Mouse (Mus musculus) kidney, adult 8-10 months (tissue): ENCODE measurements at regions not wholly inside any gene's neighbourhood (a gene's known extent, or its start where the extent isn't known, plus 50 kb on each side); places are given as distances from the start of the nearest gene placed in this dataset.

Experiments
- DNase-seq, 2 experiments: peaks; one replicate each; pipeline ENCODE4 v3.0.0; 2022

DNA sequence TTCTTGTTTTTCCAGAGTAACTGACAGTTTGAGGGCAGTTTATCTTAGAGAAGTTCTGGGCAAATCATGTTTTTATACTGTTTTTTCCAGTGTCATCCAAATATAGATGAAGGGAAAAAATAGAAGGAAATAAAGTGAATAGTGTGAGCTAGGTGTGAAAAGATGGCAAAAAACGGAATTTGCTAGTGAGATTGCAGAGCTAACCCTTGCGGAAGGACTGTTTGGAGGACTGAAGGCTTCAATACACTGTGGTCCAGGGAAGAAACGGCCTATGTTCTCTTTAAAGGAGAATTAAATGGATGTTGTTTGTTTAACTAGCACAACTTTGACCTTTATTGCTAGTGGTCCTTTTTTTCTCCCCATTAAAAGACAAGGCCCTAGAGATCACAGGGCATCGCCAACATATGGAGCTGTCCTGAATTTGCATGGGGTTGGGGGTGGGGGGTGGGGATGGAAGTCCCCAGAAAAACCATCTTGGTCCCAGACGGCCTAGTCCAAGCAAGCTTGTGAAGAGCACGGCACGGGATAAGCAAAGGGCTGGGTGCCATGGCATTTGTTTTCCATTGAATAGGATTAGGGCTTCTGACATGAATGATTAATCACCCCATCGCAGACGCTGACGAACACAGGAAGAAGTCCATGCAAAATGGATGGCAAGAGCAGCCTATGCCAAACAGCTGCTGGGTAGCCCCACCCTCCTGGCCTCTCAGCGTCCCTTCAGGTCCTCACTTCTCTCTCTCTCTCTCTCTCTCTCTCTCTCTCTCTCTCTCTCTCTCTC lies 480.0 kb downstream of the Nuf2 start:
- peak; percentile 20 to 27 for DNase-seq

DNA sequence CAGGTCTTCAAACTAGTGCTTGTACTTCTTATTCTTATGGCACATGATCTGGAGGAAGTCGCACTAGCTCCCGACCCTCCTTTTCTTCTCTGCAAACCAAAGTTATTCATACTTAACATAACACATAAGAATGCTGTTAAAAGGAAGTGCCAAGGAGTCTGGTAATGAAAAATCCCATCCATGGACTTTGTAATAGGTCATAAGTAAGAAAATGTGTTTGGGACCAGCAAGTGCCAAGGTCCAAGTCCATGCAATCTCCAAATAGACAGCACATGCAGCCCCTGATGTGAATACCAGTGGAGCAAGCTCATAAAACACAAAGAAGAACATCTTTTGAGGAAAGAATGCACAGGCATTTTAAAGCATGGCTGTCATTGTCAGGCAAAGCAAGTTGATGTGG lies 481.4 kb downstream of the Nuf2 start:
- DNase-seq, result peak; percentile 42 to 57

GRCm38 (mm10) chr1:169046791-169047525 lies 484.3 kb downstream of the Nuf2 start:
- no peak for DNase-seq

DNA sequence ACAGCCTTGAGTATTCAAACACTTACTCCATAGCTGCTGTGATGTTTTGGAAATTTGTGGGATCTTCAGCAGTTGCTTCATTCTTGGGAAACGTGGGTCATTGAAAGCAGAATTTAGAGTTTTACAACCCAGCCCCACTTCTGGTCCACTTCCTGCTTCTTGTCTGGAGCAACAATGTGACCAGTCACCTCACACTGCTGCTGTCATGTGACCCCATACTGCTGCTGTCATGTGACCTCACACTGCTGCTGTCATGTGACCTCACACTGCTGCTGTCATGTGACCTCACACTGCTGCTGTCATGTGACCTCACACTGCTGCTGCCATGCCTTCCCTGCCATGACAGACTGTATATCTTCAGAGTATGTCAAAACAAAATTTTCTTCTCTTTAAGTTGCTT lies 497.7 kb downstream of the Nuf2 start:
- no peak for DNase-seq

DNA sequence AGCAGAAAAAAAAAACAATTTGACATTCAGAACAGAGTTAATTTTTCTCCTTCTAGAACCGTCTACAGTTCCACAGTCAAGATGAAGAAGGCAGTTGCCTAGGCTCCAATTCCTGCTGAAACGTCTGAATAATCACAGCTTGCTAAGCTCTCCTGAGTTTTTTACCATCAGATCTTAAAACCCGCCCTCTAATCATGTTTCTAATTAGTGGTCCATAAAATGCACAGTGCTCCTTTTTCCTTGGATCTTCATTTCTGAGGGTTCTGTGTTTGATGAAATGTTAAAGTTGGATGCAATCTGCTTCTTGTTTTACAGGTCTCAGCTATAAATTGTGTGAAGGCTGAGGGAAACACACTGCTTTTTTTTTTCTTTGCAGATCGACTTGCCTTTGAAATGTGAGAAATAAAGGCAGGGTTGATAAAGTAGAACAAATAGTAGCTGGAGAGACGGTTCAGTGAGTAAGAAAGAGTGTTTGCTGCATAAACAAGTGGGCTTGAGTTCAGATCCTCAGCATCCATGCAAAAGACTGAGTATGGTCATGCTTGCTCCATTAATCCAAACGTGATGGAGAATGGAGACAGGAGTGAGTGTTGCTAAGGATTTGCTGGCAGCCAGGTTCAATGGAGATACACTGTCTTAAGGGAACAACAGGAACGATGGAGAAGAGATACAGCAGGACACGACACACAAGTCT lies 499.3 kb downstream of the Nuf2 start:
- no peak for DNase-seq

GRCm38 (mm10) chr1:169027706-169028105 lies 503.6 kb downstream of the Nuf2 start:
- no peak for DNase-seq

- DNase-seq, result no peak
Observed at GRCm38 (mm10) chr1:169027241-169027640, 504.0 kb downstream of the Nuf2 start.

GRCm38 (mm10) chr1:169024531-169024930 lies 506.7 kb downstream of the Nuf2 start:
- no peak for DNase-seq

GRCm38 (mm10) chr1:168991506-168992244 lies 539.6 kb downstream of the Nuf2 start:
- no peak for DNase-seq

DNA sequence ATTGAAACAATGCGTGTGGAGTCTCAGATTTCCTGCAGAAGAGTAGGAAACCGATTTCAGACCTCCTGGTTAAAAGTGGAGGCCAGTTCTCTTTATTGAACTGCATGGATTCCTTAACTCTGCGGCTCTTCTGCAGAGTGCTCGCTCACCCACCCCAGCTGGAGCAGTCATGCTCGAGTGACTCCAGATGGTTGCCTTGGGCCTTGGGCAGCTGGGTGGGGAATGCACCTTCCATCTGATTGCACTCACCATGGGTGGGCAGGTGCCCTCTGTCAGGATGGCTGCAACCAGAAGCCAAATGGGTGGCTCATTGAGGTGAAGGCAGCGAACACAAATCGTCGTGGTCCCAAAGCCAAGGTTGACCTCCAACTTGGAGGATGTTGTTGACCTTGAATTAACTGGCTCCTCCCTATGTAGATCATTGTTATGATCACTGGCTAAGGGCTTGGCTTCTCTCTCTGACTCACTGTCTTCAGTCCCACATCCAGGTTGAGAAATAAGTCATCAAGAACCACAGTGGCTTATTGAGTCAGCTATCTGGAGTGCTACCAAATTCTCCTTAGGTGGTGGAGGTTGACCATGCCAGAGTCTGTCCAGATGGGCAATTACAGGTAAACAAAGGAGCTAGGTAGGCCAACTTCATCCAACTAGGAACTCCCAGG lies 543.1 kb upstream of the Pbx1 start:
- no peak for DNase-seq

DNA sequence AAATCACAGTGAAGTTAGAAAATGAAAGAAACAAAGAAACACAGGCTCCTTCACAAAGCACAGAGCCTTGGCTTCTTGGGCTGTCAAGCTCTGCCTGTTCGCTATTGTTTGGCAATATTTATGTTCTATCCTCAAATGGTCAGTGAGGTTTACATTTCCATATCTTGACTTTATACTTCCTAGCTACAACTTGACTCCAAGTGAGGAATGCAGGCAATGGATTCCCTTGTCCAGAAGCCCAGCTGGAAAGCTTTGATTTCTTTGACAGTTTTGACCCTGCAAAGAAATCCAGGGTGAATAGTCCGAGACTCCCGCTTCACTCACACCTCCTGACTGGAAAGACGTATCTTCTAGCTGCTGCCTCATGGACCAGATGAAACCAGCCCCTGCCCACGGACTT lies 537.3 kb upstream of the Pbx1 start:
- no peak for DNase-seq

- no peak for DNase-seq
Observed at GRCm38 (mm10) chr1:168967334-168967733, 535.3 kb upstream of the Pbx1 start.

- DNase-seq, result no peak
Observed at GRCm38 (mm10) chr1:168964467-168964904, 532.4 kb upstream of the Pbx1 start.

DNA sequence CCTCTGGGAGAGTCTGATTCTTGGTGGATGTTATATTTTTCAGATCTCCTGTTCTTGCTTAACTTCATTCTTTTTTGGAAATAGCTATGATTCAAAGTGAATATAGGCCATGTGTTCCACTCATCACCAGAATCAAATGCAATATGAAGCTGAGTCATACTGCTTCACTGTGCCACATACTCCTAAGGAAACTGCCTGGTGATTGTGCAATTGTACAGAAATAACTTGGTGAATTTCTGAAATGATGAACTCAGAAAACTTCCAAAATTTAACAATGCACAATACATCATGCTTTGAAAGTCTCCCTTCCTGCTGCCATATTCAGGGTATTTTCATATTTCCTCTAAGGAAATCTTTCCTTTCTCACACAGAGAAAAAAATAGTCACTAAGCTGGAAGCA lies 518.9 kb upstream of the Pbx1 start:
- peak in 1 of 2 experiments; percentile 24 for DNase-seq

DNA sequence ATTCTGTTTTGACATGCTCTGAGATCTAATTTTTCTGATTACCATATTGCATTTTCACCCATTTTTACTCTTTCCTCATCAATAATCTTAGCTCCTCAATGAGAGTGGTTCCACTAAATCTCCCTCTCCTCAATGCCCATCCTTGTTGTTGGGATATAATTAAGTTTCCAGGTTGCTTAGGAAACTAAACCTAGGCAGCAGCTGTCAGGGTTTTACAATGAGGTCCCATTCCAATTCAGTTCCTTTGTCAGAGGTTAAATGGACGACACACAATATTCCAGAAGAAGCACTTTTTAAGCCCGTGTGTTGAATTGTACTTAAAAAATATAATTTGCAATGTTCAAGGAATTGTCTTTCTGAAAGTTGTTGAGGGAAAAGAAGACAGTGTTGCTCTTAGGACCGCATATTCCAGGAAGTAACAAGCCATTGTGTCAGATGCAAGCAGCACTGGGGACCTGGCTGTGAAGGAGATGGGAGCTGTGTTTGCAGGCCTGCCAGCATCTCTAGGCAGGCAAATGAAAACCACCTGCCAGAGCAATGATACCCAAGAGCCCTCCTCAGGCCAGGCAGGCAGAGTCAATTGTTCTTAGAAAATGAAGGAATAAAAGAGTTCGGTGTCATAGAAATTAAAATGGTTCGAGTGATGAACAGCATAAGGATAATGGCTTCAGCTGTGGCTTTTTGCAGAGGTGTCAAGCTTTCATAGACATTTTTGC lies 492.2 kb upstream of the Pbx1 start:
- DNase-seq, result no peak

GRCm38 (mm10) chr1:168918331-168919076 lies 486.4 kb upstream of the Pbx1 start:
- DNase-seq, result no peak

DNA sequence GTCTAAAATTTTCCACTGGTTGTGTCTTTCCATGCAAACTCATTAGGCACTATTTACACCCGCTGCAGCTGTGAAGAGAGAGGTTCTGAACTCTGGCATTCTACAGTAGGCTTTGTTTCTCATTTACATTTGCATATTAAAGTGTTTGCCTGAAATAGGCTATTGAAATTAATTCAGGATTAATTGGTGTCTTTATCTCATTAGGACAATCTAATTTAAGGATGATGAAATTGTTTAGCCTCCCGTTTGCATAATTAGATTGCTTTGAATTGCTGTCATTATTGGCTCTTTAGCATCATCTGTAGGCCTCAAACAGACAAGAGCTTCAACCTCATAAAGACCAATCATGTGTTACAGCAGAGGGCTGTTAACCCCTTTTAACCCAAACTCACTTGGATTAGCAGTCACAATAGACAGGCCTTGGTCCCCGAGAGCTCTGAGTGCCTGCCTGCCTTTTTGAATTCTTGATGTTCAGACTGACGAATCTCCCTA lies 476.7 kb upstream of the Pbx1 start:
- no peak for DNase-seq

DNA sequence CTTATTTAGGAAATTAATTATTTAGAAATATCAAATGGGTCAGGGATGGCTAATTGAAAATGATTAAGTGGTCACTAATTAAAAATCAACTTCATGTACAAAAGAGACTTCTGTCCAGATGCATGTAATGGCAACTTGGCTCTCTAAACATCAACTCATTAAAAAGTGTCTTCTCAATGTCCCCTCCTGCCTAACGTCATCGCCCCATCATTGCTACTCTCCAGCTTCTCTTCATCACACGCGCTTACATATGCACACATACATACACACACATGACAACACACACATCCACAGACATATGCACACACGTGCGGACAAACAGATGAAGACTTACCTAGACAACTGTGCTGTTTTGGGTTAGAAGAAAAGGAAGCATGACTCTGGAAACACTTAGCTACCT lies 476.1 kb upstream of the Pbx1 start:
- DNase-seq, result no peak

DNA sequence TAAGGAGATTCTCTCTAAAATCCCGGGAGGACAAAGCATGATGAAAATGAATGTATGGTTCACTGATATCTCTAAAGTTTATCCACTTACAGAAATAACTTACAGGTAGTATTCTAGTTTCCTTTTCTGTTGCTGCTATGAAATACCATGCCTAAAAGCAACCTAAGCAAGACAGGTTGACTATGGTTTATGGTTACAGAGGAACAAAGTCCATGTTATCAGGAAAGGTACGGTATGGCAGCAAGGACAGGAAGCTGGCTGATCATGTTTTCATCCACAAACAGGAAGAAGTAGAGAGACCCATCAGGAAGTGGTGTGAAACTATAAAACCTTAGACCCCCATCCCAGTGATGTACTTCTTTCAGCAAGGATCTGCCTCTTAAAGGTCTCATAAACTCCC lies 466.4 kb upstream of the Pbx1 start:
- no peak for DNase-seq

DNA sequence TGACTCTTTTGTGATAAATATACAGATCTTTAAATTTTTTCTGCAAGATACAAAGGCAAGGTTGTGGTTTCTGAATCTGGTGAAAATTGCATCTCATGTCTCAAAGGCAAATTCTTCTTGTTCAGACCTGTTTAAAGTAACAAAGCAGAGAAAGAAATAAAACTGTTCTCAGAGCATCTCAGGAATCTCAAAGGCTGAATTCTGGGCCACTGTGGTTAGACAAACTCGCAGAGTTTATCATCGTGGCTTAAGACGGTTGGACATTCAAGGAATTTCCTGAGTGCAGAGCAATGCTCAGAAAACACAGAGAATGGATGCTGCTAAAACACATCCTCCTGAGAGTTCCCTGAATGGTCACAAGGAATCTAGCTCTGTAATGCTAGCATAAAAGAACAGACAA lies 429.5 kb upstream of the Pbx1 start:
- no peak for DNase-seq

GRCm38 (mm10) chr1:168823184-168823583 lies 391.1 kb upstream of the Pbx1 start:
- DNase-seq, result no peak
